Mouse (Mus musculus) thymus, postnatal 14 days (tissue): ENCODE data around the gene Gid4.

Experiments
- DNase-seq: peaks from one replicate; pipeline ENCODE4 v3.0.0; 2021

Gene Gid4

DNA sequence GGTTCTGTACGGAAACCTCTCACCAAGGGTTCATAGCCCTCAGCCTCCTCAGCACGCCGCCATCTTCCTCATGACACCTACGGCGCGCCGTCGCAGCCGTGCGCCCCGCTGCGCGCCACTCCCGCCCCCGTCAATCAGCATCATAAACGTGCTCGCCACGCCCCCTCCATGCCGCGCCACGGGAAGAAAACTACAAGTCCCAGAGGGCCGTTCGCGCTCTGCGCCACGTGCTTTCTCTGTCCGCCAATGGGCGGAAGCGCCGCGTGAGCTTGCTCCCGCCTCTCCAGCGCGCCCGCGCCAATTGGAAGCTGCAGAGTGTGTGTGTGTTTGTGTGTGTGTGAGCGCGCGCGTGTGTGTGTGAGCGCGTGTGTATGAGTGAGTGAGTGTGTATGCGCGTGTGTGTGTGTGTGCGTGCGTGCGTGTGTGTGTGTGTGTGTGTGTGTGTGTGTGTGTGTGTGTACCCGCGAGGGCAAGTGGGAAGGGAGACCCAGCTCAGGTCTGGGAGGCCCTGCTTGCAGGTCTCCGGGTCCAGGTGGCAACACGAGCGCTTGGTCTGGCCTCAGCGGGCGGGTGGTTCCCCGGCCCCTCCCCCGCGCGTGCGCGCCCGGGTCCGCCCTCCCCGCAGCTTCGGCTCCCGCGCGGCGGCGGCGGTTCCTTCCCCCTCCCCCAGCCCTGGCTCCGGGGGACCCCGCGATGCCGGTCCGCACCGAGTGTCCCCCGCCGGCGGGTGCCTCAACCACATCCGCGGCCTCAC is at the start of gene Gid4:
Gid4 (plus strand) TSS at position 183 of the 754 bp plus-strand sequence.
- peak; percentile 99 for DNase-seq

DNA sequence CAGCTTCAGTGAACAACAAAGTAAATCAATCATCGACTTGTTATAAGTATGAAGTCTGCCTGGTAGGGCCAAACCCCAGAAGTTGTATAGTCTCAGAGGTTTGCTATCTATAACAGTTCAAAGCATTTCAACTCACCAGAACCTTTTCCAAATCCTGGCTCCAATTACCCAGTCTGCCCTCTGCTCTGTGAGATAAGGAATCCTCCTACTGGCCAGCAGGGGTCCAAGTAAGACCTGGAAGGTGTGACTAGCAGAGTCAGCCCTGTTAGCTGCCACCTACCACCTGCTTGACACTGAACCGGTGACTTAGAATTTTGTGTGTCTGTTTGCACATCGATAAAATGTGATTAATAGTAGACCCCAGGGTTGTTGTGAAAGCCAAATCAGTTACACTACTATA is 49.7 kb upstream of the Gid4 start:
- no peak for DNase-seq

DNA sequence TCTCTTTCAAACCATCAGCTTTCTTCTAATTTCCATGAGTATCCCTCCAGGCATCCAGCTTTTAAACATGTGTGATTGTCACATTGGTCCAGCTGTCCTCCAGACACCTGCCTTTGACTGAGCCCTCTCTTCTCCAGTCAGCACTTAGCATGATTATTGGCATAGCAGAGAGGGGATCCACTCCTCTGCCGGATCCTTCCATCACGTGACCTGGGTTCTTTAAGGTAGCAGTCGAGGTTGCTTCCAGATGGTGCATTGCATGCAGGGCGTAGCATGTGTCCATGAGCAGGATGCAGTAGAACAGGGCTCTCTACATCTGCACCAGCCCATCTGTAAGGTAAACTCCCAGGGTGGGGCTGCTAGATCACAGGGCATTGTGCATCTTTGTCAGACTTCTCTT is 48.0 kb upstream of the Gid4 start:
- DNase-seq, result no peak

DNA sequence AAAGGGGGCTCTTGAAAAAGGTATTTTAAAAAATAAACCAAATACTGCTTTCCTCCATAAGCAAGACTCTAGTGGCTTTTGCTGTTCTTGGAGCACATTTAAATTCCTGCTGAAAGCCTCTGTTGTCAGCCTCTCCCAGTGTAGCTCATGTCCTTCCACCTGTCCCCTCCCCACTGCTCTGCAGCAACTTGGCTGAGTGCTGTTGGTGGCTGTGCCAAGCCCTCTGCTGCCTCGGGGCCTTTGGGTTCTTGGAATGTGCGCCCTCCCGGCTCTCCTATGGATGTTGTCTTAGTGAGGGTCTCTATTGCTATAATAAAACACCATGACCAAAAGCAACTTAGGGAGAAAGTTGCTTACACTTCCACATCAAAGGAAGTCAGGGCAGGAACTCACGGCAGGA is 47.5 kb upstream of the Gid4 start:
- DNase-seq, result no peak

GRCm38 (mm10) chr11:60370431-60370830 is 46.5 kb upstream of the Gid4 start:
- DNase-seq, result no peak

DNA sequence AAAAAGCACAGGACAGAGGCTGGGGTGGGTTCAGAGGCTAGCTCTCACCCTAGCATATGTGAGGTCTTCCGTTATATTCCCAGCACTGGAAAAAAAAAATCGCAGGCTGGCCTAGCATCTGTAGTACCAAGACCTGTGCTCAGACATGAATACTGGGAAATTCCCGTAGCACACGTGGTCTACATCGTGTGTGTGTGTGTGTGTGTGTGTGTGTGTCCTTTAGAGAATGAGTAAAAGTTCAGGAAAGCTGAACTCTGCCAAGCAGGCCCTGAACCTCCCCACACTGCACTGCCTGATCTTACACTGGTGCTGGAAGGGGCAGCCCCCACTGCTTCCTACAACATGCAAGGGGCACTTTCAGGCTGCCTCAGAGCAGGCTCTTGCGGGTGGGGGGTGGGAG is 42.5 kb upstream of the Gid4 start:
- no peak for DNase-seq

- DNase-seq, result no peak
Observed at GRCm38 (mm10) chr11:60383518-60383917, 33.4 kb upstream of the Gid4 start.

GRCm38 (mm10) chr11:60384762-60385421 is 32.1 kb upstream of the Gid4 start:
- DNase-seq, result no peak

DNA sequence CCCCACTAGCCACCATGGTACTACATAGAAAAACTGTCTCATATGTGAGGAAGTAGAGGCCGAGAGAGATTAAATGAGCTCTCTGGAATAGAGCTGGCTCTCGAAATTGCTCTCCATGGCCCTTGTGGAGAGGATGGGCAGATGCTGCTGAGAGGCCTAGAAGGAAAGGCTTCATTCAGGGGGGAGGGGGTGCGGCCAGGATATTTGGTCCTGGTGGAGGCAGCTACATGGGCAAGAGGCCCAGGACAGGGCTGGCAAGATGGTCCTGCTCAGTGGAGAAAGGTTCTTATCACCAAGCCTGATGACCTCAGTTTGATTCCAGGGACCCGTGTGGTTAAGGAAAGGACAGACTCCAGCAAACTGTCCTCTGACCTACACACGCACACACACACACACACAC is 31.0 kb upstream of the Gid4 start:
- DNase-seq, result no peak

- no peak for DNase-seq
Observed at GRCm38 (mm10) chr11:60387944-60388343, 29.0 kb upstream of the Gid4 start.

GRCm38 (mm10) chr11:60391346-60391745 is 25.6 kb upstream of the Gid4 start:
- DNase-seq, result no peak

DNA sequence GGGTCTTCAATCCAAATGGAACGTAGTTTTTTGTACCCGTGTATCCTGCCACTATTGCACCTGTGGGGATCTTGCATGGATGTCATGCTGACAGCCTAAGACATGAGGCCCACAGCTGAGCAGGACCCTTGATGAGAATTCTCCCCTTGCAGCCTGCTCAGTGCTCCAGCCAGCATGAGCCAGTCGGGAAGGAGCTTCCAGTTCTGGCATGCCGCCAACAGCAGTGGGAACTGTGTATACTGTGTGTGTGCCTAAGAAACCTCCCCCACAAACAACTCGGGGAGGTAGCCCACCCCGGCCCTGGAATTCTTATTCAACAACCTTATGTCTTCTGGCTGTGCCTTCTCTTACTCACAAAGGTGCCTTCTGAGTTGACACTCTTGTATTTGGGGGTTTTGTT is 20.4 kb upstream of the Gid4 start:
- no peak for DNase-seq

DNA sequence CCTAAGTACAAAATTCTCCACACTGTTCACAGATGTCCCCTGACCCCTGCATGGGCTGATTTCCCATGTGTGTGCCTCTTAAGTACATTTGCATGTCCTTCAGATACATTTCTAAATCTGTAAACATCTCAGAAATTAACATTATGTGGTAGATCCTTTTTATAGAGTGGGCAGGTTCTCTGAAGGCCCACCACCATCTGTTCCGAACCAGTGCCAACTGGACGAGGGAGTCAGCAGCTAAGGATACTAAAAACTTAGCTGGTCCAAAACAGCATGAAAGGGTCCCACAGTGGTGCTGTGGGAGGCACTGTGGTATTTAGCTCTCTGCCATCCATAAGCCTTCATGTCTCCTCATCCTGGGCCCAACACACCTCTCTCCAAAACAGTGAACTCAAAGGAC is 19.8 kb upstream of the Gid4 start:
- DNase-seq, result no peak

- DNase-seq, result no peak
Observed at GRCm38 (mm10) chr11:60406606-60407005, 10.3 kb upstream of the Gid4 start.

DNA sequence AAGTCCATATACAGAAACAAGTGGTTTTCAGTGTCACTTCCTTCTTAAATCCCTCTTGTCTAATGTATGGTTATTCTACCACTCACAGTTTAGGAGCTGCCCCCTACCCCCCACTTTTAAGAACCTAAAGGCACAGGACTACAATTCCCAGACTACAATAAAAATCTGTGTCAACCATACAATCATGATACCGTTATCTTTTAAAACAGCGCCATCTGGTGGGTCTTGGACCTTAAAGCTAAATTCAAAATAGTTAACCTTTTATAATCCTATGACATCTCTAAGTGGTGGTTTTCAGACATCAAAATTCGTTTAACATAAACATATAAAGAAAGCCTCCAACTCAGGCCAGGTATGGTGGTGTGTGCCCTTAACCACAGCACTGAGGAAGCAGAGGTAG is 4.8 kb upstream of the Gid4 start:
- peak; percentile 75 for DNase-seq

- no peak for DNase-seq
Observed at GRCm38 (mm10) chr11:60412921-60413320, 4.0 kb upstream of the Gid4 start.

DNA sequence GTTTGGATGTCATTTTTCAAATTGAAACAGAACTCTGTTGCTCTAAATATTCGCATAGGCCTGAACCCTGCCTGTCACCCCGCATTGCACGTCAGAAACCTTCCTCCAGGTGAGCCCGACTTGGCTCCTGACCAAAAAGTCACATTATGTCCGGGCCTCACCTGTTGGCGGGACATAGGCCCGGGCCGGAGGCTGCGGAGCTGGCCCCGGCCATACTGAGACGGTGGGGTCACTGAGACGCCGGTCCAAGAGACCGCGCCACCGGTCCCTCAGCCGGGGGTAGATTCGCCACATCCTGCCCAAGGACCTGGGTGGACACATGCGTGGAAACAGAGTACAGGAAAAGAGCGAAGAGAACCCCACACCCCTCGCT is 369 bp upstream of the Gid4 start:
- DNase-seq, result no peak

GRCm38 (mm10) chr11:60417717-60418472 is 950 bp downstream of the Gid4 start, which contains the start of gene Atpaf2:
Gene Atpaf2, minus strand, starts transcription at chr11:60418457.
- no peak for DNase-seq

DNA sequence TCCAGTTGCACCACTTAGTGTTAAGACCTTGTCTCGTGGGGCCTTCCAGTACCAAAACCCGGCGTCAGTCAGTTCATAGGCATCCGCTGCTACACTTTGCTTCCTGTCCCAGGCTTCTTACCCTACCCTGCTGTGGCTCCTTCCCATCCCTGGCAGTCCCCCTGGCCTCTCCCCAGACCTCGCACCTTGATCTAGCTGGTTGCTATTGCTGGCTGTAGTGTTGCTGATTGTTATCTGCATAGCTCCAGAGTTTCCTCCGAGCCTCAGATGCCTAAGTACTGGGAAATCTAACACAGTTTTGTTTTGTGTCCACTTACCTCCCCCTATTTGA is 1.5 kb downstream of the Gid4 start:
- DNase-seq, result peak; percentile 38

DNA sequence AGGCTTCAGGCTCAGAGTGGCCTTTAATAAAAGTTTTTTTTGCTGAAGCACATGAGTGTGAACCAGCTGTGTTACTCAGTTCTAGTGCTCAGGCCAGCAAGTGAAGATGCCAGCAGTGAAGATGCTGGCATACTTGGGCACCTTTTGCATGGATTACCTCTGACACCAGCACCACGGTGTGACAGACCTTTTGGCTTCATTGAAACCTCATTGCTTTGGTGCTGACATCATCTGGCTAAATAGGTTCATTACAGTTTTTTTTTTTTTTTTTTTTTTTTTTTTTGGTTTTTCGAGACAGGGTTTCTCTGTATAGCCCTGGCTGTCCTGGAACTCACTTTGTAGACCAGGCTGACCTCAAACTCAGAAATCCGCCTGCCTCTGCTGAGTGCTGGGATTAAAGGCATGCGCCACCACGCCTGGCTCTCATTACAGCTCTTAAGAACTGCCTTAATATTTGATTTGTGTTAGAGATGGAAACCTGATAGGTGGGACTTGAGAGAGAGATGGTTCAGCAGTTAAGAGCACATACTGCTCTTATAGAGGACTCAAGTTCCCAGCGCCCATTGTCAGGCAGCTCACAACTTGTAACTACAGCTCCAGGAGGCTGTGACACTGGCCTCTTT is 5.2 kb downstream of the Gid4 start:
- DNase-seq, result peak; percentile 13

DNA sequence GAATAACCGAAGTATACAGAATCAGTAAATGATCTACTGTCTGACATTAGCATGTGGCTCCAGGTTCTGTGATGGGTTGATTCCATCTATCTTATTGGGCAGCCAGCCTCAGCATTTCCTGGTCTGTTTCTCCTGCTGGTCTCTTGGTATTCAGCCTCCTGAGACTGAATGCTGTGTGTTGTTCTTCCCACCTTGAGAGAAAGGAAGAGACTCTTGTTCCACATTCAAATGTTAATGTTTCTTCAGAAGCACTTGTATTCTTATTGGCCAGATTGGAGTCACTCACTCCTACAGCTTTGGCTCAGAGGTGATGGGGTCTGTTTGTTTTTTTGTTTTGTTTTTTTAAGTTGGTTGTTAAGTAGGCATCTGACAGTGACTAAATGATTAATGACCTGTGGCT is 6.1 kb downstream of the Gid4 start:
- DNase-seq, result no peak

GRCm38 (mm10) chr11:60426417-60426816 is 9.5 kb downstream of the Gid4 start:
- no peak for DNase-seq

DNA sequence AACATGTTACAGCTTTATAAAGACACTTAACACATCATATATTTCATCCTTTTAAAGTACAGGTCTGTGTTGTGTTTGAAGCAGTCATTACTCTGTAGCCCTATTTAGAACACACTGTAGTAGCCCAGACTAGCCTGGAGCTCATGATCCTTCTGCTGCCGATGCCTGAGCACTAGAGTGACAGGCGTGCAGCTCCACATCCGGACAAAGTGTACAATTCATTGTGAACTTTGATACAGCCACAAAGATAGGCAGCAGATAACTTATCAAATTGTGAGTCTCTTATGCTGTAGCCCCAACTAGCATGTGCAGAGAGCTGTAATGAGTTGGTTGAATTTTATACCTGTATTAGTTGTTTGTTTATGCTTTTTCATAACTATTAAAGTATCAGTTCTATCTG is 10.7 kb downstream of the Gid4 start:
- DNase-seq, result no peak

- DNase-seq, result no peak
Observed at GRCm38 (mm10) chr11:60433501-60433900, 16.6 kb downstream of the Gid4 start.
